Mouse (Mus musculus) megakaryocyte, embryonic 14.5 days (primary cell): Measurements from ENCODE around the gene Gna12.

Experiments
- FLI1 ChIP-seq: IDR thresholded peaks from 2 replicates; pipeline ENCODE4 v1.6.1; 2012; ENCODE audit warnings: low read length, inconsistent platforms, mixed read lengths
- GATA1 ChIP-seq: IDR thresholded peaks from 3 replicates; pipeline ENCODE4 v1.6.1; 2012; ENCODE audit warnings: mixed read lengths, low read length, inconsistent platforms, borderline replicate concordance

- TF ChIP-seq GATA1 (no peak), FLI1 (no peak)
These were observed 31.5 kb downstream of the Gna12 start for GRCm38 (mm10) chr5:140798775-140799174.
